Mouse (Mus musculus): Measurements from ENCODE around the gene Fxyd3. TPM values are rescaled to one million over a fixed set of nuclear protein-coding genes. Genes with fewer than 3 reads are reported as not detected.
A peak's percentile ranks its signal among the peaks of the same experiment; 100 is the strongest.

The Fxyd3 gene
- polyA plus RNA-seq, 1 experiment, result 34.7 TPM

DNA sequence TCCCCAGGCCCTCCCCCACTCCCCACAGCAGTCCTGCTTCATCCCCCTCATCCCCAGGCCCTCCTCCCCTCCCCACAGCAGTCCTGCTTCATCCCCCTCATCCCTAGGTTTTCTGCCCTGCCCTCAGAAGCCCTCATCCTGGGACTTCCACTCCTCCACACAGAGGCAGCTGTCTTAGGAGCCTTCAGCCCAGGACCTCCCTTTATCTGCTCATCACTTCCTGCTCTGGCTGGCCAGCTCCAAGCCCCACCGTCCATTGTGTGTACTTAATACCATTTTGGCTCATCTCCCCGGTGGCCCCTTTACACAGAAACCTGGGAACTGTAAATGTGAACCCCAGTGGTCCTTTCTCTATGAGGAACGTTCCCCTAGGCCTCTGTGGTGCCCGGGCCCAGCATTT, 35.5 kb upstream of the Fxyd3 start:
- DNase-seq, result no peak
- 83% methylated on average over 4 of the region's 4 CpGs for WGBS
- peaks cover 8% of the 10 kb centered on the region for H3K4me1 ChIP-seq (replicated peaks; ENCODE audit: control insufficient read depth, insufficient read depth, low read length)

DNA sequence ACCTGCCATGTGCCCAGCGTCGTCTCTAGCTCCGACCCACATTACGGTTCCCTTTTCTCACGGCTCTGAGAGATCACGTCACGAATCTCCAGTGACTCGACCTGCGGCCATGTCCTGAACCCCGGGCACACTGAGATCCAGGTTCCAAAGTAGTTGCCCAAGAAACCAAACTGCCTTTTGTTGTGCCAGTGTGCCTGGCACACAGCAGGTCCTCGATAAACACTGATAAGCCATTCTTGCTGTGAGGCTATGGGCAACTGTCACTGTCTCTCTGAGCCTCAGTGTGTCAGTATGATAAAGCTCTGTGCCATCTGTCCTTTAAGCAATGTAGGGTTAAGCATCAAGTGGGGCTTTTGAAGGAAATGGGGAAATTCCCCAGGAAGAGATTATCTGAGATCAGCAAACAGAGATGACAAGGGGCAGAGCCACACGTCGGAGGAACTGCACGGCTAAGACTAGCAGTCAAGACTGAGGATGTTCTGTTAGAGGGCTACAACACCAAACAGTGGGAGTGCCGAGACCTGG, 34.4 kb upstream of the Fxyd3 start:
- WGBS, result 56% methylated on average over 15 of the region's 15 CpGs
- DNase-seq, result no peak
- Histone ChIP-seq H3K27ac (ENCODE audit: control insufficient read depth, insufficient read depth, low read length) (no peak overlapping the region), H3K36me3 (ENCODE audit: control insufficient read depth, insufficient read depth, low read length) (no peaks in the 10 kb centered on the region), H3K4me3 (ENCODE audit: control insufficient read depth, insufficient read depth, low read length) (no peak overlapping the region), H3K27me3 (ENCODE audit: control insufficient read depth, insufficient read depth, low read length) (no peaks in the 10 kb centered on the region), H3K4me1 (replicated peaks; ENCODE audit: control insufficient read depth, insufficient read depth, low read length) (peaks cover 15% of the 10 kb centered on the region)
- TF ChIP-seq CTCF (IDR thresholded peaks at IDR 0.05; ENCODE audit: borderline replicate concordance, control insufficient read depth, extremely low read depth, insufficient read depth, low read length, poor library complexity) (no peak), POLR2A (IDR thresholded peaks at IDR 0.05; ENCODE audit: control insufficient read depth, extremely low read depth, insufficient read depth, low read length, poor library complexity) (no peak)

More for the DNA sequence above, 35.5 kb upstream of the Fxyd3 start:
- H3K27ac ChIP-seq (ENCODE audit: control insufficient read depth, insufficient read depth, low read length), result no peak overlapping the region
- TF ChIP-seq CTCF (IDR thresholded peaks at IDR 0.05; ENCODE audit: borderline replicate concordance, control insufficient read depth, extremely low read depth, insufficient read depth, low read length, poor library complexity), result no peak
- no peak for TF ChIP-seq POLR2A (IDR thresholded peaks at IDR 0.05; ENCODE audit: control insufficient read depth, extremely low read depth, insufficient read depth, low read length, poor library complexity)
- H3K27me3 ChIP-seq (ENCODE audit: control insufficient read depth, insufficient read depth, low read length), result no peaks in the 10 kb centered on the region
- H3K36me3 ChIP-seq (ENCODE audit: control insufficient read depth, insufficient read depth, low read length), result no peaks in the 10 kb centered on the region
- H3K4me3 ChIP-seq (ENCODE audit: control insufficient read depth, insufficient read depth, low read length), result no peak overlapping the region

DNA sequence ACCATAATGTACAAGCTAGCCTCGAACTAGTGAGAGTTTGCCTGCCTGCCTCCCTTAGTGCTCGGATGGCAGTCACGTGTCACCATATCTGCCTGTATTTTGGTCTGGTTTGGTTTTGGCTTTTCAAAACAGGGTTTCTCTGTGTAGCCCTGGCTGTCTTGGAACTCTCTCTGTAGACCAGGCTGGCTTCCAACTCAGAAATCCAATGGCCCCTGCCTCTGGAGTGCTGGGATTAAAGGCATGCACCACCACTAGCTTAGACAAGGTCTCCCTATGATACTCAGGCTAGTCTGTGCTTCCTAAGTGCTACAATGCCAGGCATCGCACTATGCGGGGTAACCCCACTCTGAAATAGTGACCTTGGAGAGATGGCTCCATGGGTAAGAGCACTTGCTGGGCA, 33.3 kb upstream of the Fxyd3 start:
- H3K27ac ChIP-seq (ENCODE audit: control insufficient read depth, insufficient read depth, low read length), result no peak overlapping the region
- peaks cover 21% of the 10 kb centered on the region for H3K4me1 ChIP-seq (replicated peaks; ENCODE audit: control insufficient read depth, insufficient read depth, low read length)

DNA sequence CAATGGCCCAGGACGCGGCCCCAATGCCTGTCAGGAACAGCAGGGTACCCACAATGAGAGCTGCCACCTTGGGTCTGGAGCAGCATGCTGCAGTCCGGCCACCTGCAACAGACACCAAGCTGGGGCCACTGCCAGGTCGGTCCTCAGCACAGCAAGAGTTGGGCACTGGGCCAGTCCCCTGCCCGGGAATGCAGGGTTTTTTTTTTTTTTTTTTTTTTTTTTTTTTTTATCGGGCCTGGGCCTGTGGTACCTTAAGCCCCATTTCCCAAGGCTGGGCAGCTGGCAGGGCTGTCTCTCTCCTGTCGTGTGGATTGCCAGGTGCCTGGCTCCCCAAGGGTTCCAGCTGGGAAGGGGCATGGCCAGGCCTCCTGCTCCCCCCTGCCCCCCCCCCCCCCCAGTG, 32.6 kb upstream of the Fxyd3 start:
- TF ChIP-seq CTCF (IDR thresholded peaks at IDR 0.05; ENCODE audit: borderline replicate concordance, control insufficient read depth, extremely low read depth, insufficient read depth, low read length, poor library complexity) (no peak), POLR2A (IDR thresholded peaks at IDR 0.05; ENCODE audit: control insufficient read depth, extremely low read depth, insufficient read depth, low read length, poor library complexity) (no peak)
- peaks cover 21% of the 10 kb centered on the region for H3K4me1 ChIP-seq (replicated peaks; ENCODE audit: control insufficient read depth, insufficient read depth, low read length)
- WGBS, result 49% methylated on average over 6 of the region's 7 CpGs

More for the DNA sequence above, 33.3 kb upstream of the Fxyd3 start:
- H3K4me3 ChIP-seq (ENCODE audit: control insufficient read depth, insufficient read depth, low read length), result no peak overlapping the region
- DNase-seq, result no peak
- no peaks in the 10 kb centered on the region for H3K27me3 ChIP-seq (ENCODE audit: control insufficient read depth, insufficient read depth, low read length)
- WGBS, result 93% methylated on average over 5 of the region's 5 CpGs
- no peaks in the 10 kb centered on the region for H3K36me3 ChIP-seq (ENCODE audit: control insufficient read depth, insufficient read depth, low read length)
- no peak for TF ChIP-seq CTCF (IDR thresholded peaks at IDR 0.05; ENCODE audit: borderline replicate concordance, control insufficient read depth, extremely low read depth, insufficient read depth, low read length, poor library complexity)
- no peak for TF ChIP-seq POLR2A (IDR thresholded peaks at IDR 0.05; ENCODE audit: control insufficient read depth, extremely low read depth, insufficient read depth, low read length, poor library complexity)

DNA sequence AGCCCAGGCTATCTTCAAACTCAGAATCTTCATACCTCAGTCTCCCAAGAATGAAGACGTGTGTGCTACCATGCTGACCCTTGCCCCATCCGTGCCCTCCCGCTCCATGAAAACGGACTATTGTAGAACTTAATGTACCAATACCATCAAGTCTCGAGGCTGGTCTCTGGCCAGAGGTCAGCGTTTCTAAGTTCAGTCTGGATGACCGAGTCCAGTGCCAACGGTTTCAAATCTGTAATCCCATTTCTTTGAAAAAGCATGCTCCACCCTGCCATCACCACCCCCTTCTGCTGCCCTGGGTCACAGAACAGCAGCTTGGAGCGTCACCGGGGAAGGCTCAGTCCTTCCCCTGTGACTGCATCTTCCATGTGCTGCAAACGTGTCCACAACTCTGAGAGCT, 31.3 kb upstream of the Fxyd3 start:
- TF ChIP-seq CTCF (IDR thresholded peaks at IDR 0.05; ENCODE audit: borderline replicate concordance, control insufficient read depth, extremely low read depth, insufficient read depth, low read length, poor library complexity) (no peak), POLR2A (IDR thresholded peaks at IDR 0.05; ENCODE audit: control insufficient read depth, extremely low read depth, insufficient read depth, low read length, poor library complexity) (no peak)
- DNase-seq, result no peak
- no peak overlapping the region for H3K27ac ChIP-seq (ENCODE audit: control insufficient read depth, insufficient read depth, low read length)

More for the DNA sequence above, 32.6 kb upstream of the Fxyd3 start:
- H3K27ac ChIP-seq (ENCODE audit: control insufficient read depth, insufficient read depth, low read length), result no peak overlapping the region
- H3K27me3 ChIP-seq (ENCODE audit: control insufficient read depth, insufficient read depth, low read length), result no peaks in the 10 kb centered on the region
- no peaks in the 10 kb centered on the region for H3K36me3 ChIP-seq (ENCODE audit: control insufficient read depth, insufficient read depth, low read length)
- no peak for DNase-seq
- H3K4me3 ChIP-seq (ENCODE audit: control insufficient read depth, insufficient read depth, low read length), result no peak overlapping the region

DNA sequence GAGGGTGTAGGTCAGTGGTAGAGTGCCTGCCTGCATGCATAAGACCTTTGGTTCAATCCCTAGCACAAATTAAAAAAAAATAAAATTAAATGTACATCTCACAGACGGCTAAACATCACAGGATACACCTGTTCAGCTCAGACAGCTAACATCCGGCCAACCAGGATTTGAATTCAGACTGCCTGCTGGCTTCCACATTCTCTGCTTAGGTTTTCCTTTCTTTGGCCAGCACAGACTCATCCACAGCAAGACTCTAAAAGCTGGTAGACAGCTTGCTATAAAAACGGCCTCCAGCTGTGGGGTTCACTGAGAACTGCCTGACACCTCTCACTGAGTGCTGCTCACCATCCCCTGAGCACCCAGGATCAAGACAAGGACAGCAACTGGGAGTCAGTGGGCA, 29.7 kb upstream of the Fxyd3 start:
- Histone ChIP-seq H3K27ac (ENCODE audit: control insufficient read depth, insufficient read depth, low read length) (peak overlapping the region; percentile 70), H3K27me3 (ENCODE audit: control insufficient read depth, insufficient read depth, low read length) (no peaks in the 10 kb centered on the region), H3K36me3 (ENCODE audit: control insufficient read depth, insufficient read depth, low read length) (no peaks in the 10 kb centered on the region), H3K4me3 (ENCODE audit: control insufficient read depth, insufficient read depth, low read length) (no peak overlapping the region), H3K4me1 (replicated peaks; ENCODE audit: control insufficient read depth, insufficient read depth, low read length) (peaks cover 18% of the 10 kb centered on the region)
- 8% methylated on average over 3 of the region's 3 CpGs for WGBS
- TF ChIP-seq POLR2A (IDR thresholded peaks at IDR 0.05; ENCODE audit: control insufficient read depth, extremely low read depth, insufficient read depth, low read length, poor library complexity) (no peak), CTCF (IDR thresholded peaks at IDR 0.05; ENCODE audit: borderline replicate concordance, control insufficient read depth, extremely low read depth, insufficient read depth, low read length, poor library complexity) (no peak)
- DNase-seq, result no peak

More for the DNA sequence above, 31.3 kb upstream of the Fxyd3 start:
- Histone ChIP-seq H3K36me3 (ENCODE audit: control insufficient read depth, insufficient read depth, low read length) (no peaks in the 10 kb centered on the region), H3K27me3 (ENCODE audit: control insufficient read depth, insufficient read depth, low read length) (no peaks in the 10 kb centered on the region), H3K4me3 (ENCODE audit: control insufficient read depth, insufficient read depth, low read length) (no peak overlapping the region), H3K4me1 (replicated peaks; ENCODE audit: control insufficient read depth, insufficient read depth, low read length) (peaks cover 21% of the 10 kb centered on the region)
- WGBS, result 96% methylated on average over 11 of the region's 11 CpGs

All from thymus, adult 2 months (tissue).